Mouse (Mus musculus): ENCODE results near the gene Adamts16. TPM values are rescaled to one million over a fixed set of nuclear protein-coding genes. Genes with fewer than 3 reads are reported as not detected.

The Adamts16 gene
- total RNA-seq, 2 experiments from 2014 or later, result not detected

DNA sequence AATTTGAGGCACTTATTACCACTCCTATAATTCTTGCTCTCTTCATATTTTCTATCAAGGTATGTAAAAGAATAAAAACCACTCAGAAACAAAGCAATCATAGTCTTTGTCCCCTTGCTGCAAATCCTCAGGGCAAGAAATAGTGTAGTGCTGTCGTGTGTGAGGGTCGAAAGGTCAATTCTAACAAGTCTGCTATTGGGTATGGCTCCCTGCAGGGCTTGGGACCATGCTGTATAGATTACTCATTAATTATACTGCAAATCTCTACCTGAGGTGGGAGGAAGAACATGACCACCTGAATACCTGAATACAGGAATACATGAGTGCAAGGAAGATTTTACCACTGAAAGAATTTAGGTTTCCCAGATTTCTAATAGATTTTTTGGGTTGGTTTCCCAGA lies 72.5 kb downstream of the Adamts16 start:
- intact Hi-C loops (cut with DNase I), result no loop called here
- DNase-seq, result no peak

GRCm38 (mm10) chr13:70767462-70767861 lies 74.1 kb downstream of the Adamts16 start:
- intact Hi-C loops (cut with DNase I), result loop anchor here (1.0 kb wide), 1 partner anchor 124 kb away; no protein-coding TSS in a partner anchor
- peak in 1 of 2 experiments; percentile 33 for DNase-seq

DNA sequence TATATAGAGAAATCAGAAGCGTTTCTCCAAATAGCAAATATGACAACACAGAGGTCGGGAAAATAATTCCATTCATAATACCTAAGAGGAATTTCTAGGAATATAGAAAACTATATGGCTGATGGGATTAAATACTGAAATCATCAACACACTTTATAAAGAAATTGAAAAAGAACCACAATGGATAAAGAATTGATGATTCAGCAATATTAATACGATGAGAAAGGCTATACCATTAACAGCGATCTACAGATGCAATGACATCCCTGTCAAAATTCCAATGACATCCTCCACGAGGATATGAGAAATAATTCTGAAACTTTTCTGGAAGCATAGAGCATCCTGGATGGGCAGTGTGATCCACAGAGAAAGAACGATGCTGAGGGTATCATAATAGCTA lies 76.9 kb downstream of the Adamts16 start:
- intact Hi-C loops (cut with DNase I), result no loop called here
- DNase-seq, result no peak

- no peak for DNase-seq
- intact Hi-C loops (cut with DNase I), result no loop called here
Measured at GRCm38 (mm10) chr13:70762586-70762985, 79.0 kb downstream of the Adamts16 start.

GRCm38 (mm10) chr13:70761312-70761711 lies 80.3 kb downstream of the Adamts16 start:
- DNase-seq, result no peak
- intact Hi-C loops (cut with DNase I), result no loop called here

DNA sequence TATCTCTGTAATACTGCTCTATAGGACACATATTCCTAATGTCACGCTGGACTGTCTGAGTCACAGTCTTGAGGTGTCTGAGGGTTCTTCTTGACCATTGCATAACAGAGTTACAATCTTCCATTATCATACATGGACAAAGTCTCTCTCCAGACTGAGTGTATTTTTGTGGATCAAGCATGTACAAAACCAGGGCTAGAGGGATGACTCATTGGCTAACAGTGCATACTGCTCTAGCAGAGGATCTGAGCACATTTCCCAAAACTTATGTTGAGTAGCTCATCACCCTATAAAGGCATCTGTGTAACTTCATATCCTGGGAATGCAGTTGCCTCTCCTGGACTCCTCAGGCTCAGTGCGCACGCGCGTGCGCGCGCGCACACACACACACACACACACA lies 81.4 kb downstream of the Adamts16 start:
- no peak for DNase-seq
- intact Hi-C loops (cut with DNase I), result no loop called here

- DNase-seq, result no peak
- intact Hi-C loops (cut with DNase I), result no loop called here
Measured at GRCm38 (mm10) chr13:70746294-70747008, 95.2 kb downstream of the Adamts16 start.

- DNase-seq, result no peak
- intact Hi-C loops (cut with DNase I), result no loop called here
Measured at GRCm38 (mm10) chr13:70744416-70745038, 97.1 kb downstream of the Adamts16 start.

DNA sequence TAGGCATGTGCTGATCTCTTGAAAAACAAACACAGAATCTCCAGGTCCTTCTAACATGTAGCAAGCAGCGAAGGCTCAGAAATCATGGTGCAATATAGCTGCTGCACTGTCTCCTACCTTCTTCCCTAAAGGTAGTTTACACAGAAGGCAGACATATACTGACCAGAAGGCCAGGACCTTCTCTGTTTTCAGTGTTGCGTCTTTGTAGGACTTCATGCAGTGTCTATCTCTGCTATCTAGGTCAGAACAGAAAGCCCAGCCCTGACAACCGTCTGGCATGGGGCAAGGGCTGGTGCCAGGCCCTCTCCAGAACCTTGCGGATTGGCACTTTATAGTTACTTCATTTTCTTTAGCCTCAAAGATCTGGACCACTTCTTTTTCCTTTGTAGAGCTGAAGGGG lies 98.9 kb downstream of the Adamts16 start:
- intact Hi-C loops (cut with DNase I), result no loop called here
- no peak for DNase-seq

GRCm38 (mm10) chr13:70740281-70741240 lies 101.0 kb downstream of the Adamts16 start:
- DNase-seq, result no peak
- intact Hi-C loops (cut with DNase I), result no loop called here

- intact Hi-C loops (cut with DNase I), result no loop called here
- no peak for DNase-seq
Measured at GRCm38 (mm10) chr13:70738781-70739180, 102.8 kb downstream of the Adamts16 start.

- intact Hi-C loops (cut with DNase I), result no loop called here
- DNase-seq, result no peak
Measured at GRCm38 (mm10) chr13:70736409-70736808, 105.2 kb downstream of the Adamts16 start.

GRCm38 (mm10) chr13:70734640-70735039 lies 107.0 kb downstream of the Adamts16 start:
- no peak for DNase-seq
- intact Hi-C loops (cut with DNase I), result no loop called here

DNA sequence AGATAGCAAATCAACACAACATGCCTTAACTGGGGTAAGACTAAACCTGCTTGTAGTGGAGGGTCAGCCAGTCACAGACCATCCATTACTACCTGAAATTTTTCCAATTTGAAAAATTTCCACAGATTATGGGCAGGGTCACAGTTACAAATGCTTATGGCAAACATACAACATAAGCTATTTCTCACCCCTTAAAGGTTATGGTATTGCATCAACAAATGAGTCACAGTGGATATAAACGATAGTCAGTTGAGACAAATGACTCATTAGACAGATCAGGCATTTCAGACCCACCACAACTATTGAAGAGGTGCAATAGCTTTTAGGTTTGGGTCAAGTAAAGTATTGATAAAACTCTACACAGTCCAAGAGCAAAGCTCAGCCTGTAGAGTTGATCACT lies 107.7 kb downstream of the Adamts16 start:
- intact Hi-C loops (cut with DNase I), result no loop called here
- no peak for DNase-seq

DNA sequence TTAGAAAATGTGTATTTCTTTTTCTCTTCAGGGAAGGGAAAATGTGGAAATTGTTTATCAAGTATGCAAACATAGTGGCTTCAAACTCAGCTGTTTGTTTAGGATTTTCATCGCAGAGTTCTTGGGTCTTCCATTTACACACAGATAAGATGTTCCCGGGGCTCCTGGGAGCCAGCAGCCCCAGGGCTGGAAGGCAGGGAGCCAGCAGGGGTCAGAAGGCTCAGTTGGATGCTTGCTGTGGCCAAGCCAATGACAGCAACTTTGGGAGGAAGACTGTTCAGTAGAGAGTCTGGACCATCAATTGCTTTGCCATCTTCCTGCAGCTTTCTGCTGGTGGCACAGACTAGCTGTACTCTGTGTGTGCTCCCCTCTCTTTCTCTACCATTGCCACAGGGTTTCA lies 108.4 kb downstream of the Adamts16 start:
- peak; percentile 20 to 35 for DNase-seq
- intact Hi-C loops (cut with DNase I), result no loop called here

DNA sequence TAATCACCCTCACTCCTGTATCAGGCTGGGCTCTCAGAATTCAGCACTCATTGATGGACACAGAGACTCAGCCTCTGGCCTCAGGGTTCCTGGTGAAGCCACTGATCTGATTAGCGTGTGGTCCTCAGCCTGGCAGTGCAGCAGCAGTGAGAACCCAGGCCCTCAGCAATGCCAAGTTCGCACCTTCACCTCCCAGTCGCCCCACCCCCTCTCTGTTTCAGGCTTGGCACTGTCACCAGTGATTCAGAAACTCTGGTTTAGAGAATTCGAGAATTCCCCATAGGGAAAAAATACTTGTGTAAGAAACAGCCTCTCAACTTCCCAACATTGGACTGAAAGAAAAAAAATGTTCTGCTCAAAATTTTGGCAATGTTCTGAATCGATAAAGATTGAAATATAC lies 108.8 kb downstream of the Adamts16 start:
- intact Hi-C loops (cut with DNase I), result no loop called here
- peak in 1 of 2 experiments; percentile 8 for DNase-seq

DNA sequence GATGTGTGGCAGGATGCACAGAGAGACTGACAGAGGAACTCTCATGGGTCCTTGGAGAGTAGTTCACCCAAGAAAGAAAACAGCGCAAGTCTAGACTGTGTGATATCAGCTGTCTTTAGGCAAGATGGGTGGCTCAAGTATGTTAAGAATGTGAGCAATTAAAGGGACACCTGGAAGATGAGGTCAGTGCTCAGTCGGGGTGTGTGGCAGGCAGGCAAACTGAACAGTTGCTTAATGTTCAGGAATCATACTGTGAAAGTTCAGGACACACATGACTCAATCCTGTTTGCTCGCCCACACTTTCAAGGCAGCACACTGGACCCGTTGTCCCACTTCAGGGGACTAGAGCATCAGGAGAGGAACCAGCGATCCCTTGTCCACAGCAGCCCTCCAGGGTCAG lies 110.3 kb downstream of the Adamts16 start:
- DNase-seq, result no peak
- intact Hi-C loops (cut with DNase I), result no loop called here

DNA sequence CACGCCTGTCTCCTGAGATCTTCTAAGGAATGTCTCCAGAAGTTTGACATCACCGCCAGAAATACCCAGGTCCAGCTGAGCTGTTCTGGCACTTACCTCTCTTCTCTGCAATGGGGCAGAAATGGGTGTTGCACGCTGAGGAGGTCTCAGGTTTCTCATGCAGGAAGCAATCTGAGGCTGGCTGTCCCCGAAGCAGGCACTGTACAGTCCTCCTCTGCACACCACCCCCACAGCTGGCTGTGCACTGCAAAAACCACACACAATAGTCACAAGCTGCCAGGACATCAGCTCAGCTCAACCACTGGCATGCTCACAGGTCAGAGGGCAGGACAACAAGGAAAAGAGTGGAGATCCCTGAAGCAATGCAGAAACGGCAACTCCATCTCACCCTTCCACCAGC lies 111.6 kb downstream of the Adamts16 start:
- DNase-seq, result peak in 1 of 2 experiments; percentile 4
- intact Hi-C loops (cut with DNase I), result no loop called here

DNA sequence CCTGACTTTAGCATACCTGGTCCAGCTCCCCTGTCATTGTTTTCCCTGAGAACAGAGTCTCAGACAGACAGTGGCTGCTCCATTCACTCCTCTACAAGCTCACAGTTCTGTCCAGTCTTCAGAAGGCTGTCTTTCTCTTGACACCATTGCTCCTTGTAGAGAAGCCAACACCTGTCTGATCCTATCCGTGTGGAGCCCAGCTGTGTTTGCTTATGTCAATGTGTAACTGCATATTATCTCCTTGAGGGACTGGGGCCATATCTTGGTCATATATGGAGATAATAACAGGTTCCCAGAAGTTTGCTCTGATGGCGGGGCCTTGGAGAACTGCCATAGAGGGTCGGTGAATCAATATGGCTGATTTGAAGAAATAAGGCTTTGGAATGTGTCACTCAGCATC lies 115.4 kb downstream of the Adamts16 start:
- DNase-seq, result no peak
- intact Hi-C loops (cut with DNase I), result no loop called here

DNA sequence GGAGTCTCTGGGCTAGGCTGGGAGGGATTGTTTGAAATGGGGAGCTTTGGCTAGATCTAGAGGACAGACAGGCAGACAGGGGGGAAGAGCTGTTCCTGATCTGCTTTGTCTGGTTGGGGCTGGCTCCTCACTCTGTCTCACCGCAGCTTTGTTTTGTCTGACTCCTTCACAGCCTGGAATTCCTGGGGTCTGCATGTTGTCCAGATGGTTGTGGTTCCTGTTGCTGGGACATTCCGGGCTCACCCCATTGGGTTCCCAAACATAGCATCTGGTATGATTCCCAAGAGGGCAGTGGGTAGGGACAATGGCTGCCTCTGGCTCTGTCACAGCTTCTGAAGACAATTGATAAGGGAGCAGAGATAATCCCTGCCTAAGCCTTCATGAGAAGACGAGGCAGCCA lies 117.0 kb downstream of the Adamts16 start:
- no peak for DNase-seq
- intact Hi-C loops (cut with DNase I), result no loop called here

- no peak for DNase-seq
- intact Hi-C loops (cut with DNase I), result no loop called here
Measured at GRCm38 (mm10) chr13:70724108-70724622, 117.4 kb downstream of the Adamts16 start.

All from heart, postnatal 36 days (tissue).